Mouse (Mus musculus) CH12.LX (cell line): ENCODE data around the gene Cdk13. TPM values are rescaled to one million over a fixed set of nuclear protein-coding genes. Genes with fewer than 3 reads are reported as not detected.

Source experiments
- DNase-seq: peaks from one replicate; pipeline ENCODE4 v3.0.0-alpha.2; 2013; ENCODE audit errors: extremely low read depth
- H3K27ac ChIP-seq: 2 replicates; pipeline ENCODE4 v1.5.1; 2012; ENCODE audit warnings: low read depth, mild to moderate bottlenecking, control low read depth, moderate library complexity; ENCODE audit not compliant: insufficient read depth
- H3K27me3 ChIP-seq: replicated peaks from 2 replicates; pipeline ENCODE3; 2012; ENCODE audit warnings: inconsistent platforms
- H3K36me3 ChIP-seq, 2 experiments: replicated peaks in 1 of 2; 2 replicates each; pipeline versions ENCODE3 to v1.6.1; 2012; ENCODE audit warnings: inconsistent platforms in 1 of 2, low read length in 1 of 2, mild to moderate bottlenecking in 1 of 2, mixed read lengths in 1 of 2, moderate library complexity in 1 of 2; ENCODE audit not compliant: control insufficient read depth in 1 of 2, insufficient read depth in 1 of 2
- H3K4me1 ChIP-seq, 2 experiments: 2 replicates each; pipeline ENCODE4 v1.6.1; 2012; ENCODE audit warnings: inconsistent platforms in 1 of 2, moderate library complexity in 1 of 2; ENCODE audit not compliant: insufficient read depth in 2 of 2, control insufficient read depth in 1 of 2
- H3K4me2 ChIP-seq: 2 replicates; pipeline ENCODE4 v1.6.1; 2012; ENCODE audit warnings: low read depth, mild to moderate bottlenecking, control low read depth; ENCODE audit not compliant: poor library complexity, insufficient read depth, severe bottlenecking
- H3K4me3 ChIP-seq, 3 experiments: fragments of 150-350 bp in 1 of 3; sonication (generic) in 1 of 3; replicated peaks in 1 of 3; 2 replicates each; pipeline versions ENCODE3 to v1.5.1; 2011 to 2012; ENCODE audit warnings: low read depth in 2 of 3, low read length in 2 of 3, mild to moderate bottlenecking in 2 of 3, moderate library complexity in 2 of 3, control low read depth in 1 of 3, improper control_type of control experiment in 1 of 3, inconsistent platforms in 1 of 3, mixed read lengths in 1 of 3; ENCODE audit not compliant: poor library complexity in 1 of 3
- H3K79me2 ChIP-seq: replicated peaks from 2 replicates; pipeline ENCODE4 v1.6.1; 2012; ENCODE audit warnings: mild to moderate bottlenecking, moderate library complexity; ENCODE audit not compliant: control insufficient read depth, poor library complexity, insufficient read depth, severe bottlenecking; ENCODE audit errors: extremely low read depth
- H3K9ac ChIP-seq: 2 replicates; pipeline ENCODE4 v1.6.1; 2012; ENCODE audit warnings: low read depth, mild to moderate bottlenecking, control low read depth, moderate library complexity; ENCODE audit not compliant: insufficient read depth
- H3K9me3 ChIP-seq: replicated peaks from 2 replicates; pipeline ENCODE3; 2012; ENCODE audit warnings: low read length, inconsistent platforms, mixed read lengths
- BHLHE40 ChIP-seq: IDR thresholded peaks from 2 replicates; pipeline ENCODE4 v1.6.1; 2011; ENCODE audit warnings: mild to moderate bottlenecking, low read depth, low read length, improper control_type of control experiment
- E2F4 ChIP-seq: IDR thresholded peaks from 2 replicates; pipeline ENCODE4 v1.6.1; 2011; ENCODE audit warnings: low read depth, low read length, improper control_type of control experiment; ENCODE audit not compliant: insufficient replicate concordance
- ELF1 ChIP-seq: IDR thresholded peaks from 2 replicates; pipeline ENCODE4 v1.6.1; 2014; ENCODE audit warnings: low read depth, mild to moderate bottlenecking, inconsistent platforms, low read length, improper control_type of control experiment
- ETS1 ChIP-seq: conservative IDR thresholded peaks from 2 replicates; pipeline ENCODE4 v1.6.1; 2012; ENCODE audit warnings: low read depth, mild to moderate bottlenecking, inconsistent platforms, low read length, improper control_type of control experiment, moderate library complexity
- GABPA ChIP-seq: IDR thresholded peaks from 2 replicates; pipeline ENCODE4 v1.6.1; 2012; ENCODE audit warnings: low read depth, low read length, improper control_type of control experiment, inconsistent platforms; ENCODE audit not compliant: insufficient replicate concordance
- HCFC1 ChIP-seq: IDR thresholded peaks from 2 replicates; pipeline ENCODE4 v1.6.1; 2012; ENCODE audit warnings: low read depth, mild to moderate bottlenecking, inconsistent platforms, low read length, improper control_type of control experiment
- IRF4 ChIP-seq: IDR thresholded peaks from 2 replicates; pipeline ENCODE4 v1.6.1; 2014; ENCODE audit warnings: low read depth, mild to moderate bottlenecking, inconsistent platforms, low read length, improper control_type of control experiment
- JUND ChIP-seq: conservative IDR thresholded peaks from 2 replicates; pipeline ENCODE4 v1.6.1; 2011; ENCODE audit warnings: low read depth, low read length, improper control_type of control experiment
- KAT2A ChIP-seq: IDR thresholded peaks from 2 replicates; pipeline ENCODE4 v1.6.1; 2012; ENCODE audit warnings: low read length, improper control_type of control experiment, inconsistent platforms; ENCODE audit not compliant: insufficient replicate concordance
- MEF2A ChIP-seq: IDR thresholded peaks from 2 replicates; pipeline ENCODE4 v1.6.1; 2014; ENCODE audit warnings: low read depth, mild to moderate bottlenecking, inconsistent platforms, low read length, improper control_type of control experiment, borderline replicate concordance
- MXI1 ChIP-seq: IDR thresholded peaks from 2 replicates; pipeline ENCODE4 v1.6.1; 2011; ENCODE audit warnings: mild to moderate bottlenecking, low read depth, low read length, improper control_type of control experiment
- MYC ChIP-seq: IDR thresholded peaks from 2 replicates; pipeline ENCODE4 v1.6.1; 2011; ENCODE audit warnings: low read depth, mild to moderate bottlenecking, improper control_type of control experiment, low read length
- NELFE ChIP-seq: IDR thresholded peaks from 2 replicates; pipeline ENCODE4 v1.6.1; 2011; ENCODE audit warnings: low read depth, low read length, improper control_type of control experiment
- NRF1 ChIP-seq: IDR thresholded peaks from 2 replicates; pipeline ENCODE4 v1.6.1; 2014; ENCODE audit warnings: low read depth, mild to moderate bottlenecking, inconsistent platforms, low read length, improper control_type of control experiment, moderate library complexity
- POLR2A ChIP-seq: IDR thresholded peaks from 2 replicates; pipeline ENCODE4 v1.6.1; 2011; ENCODE audit warnings: low read depth, mild to moderate bottlenecking, improper control_type of control experiment, low read length
- SIN3A ChIP-seq: IDR thresholded peaks from 2 replicates; pipeline ENCODE4 v1.6.1; 2012; ENCODE audit warnings: low read length, improper control_type of control experiment, inconsistent platforms
- TBP ChIP-seq: conservative IDR thresholded peaks from 2 replicates; pipeline ENCODE4 v1.6.1; 2011; ENCODE audit warnings: low read depth, low read length, improper control_type of control experiment
- TCF12 ChIP-seq: IDR thresholded peaks from 2 replicates; pipeline ENCODE4 v1.6.1; 2014; ENCODE audit warnings: low read depth, mild to moderate bottlenecking, inconsistent platforms, low read length, improper control_type of control experiment
- UBTF ChIP-seq: IDR thresholded peaks from 2 replicates; pipeline ENCODE4 v1.6.1; 2012; ENCODE audit warnings: low read depth, mild to moderate bottlenecking, inconsistent platforms, low read length, improper control_type of control experiment, moderate library complexity
- USF1 ChIP-seq: IDR thresholded peaks from 2 replicates; pipeline ENCODE4 v1.6.1; 2014; ENCODE audit warnings: low read depth, mild to moderate bottlenecking, inconsistent platforms, low read length, improper control_type of control experiment
- ZC3H11A ChIP-seq: IDR thresholded peaks from 2 replicates; pipeline ENCODE4 v1.6.1; 2012; ENCODE audit warnings: low read depth, mild to moderate bottlenecking, inconsistent platforms, low read length, improper control_type of control experiment
- dilution Hi-C: fragments of 300-500 bp; cut with MboI; formaldehyde crosslinking; loops from 2 replicates; pipeline ENCODE4 v1.14.3; 2020; ENCODE audit warnings: low sequenced_read_pairs; ENCODE audit not compliant: extremely low pct_unique_long_range_greater_than_20kb, extremely low pct_ligation_motif_present
- in situ Hi-C: fragments of 300-500 bp; cut with MboI; formaldehyde crosslinking; loops from 3 replicates; pipeline ENCODE4 v1.14.3; 2019; ENCODE audit warnings: low sequenced_read_pairs, low pct_ligation_motif_present, low pct_unique_long_range_greater_than_20kb, mixed read lengths
- polyA plus RNA-seq: library from polyadenylated mRNA; unstranded; fragments of >175 nt; gene quantifications from 2 replicates; pipeline ENCODE4 v1.2.1, GENCODE M21; 2012; ENCODE audit warnings: low read depth; ENCODE audit not compliant: insufficient read length
- total RNA-seq, 2 experiments: library from RNA; depleted of rRNA; stranded (reverse); fragments of 300-350 nt in 1 of 2; fragments of >200 nt in 1 of 2; gene quantifications; 2 replicates each; pipeline ENCODE4 v1.2.3; 2012 to 2014

Gene Cdk13
- total and polyA plus RNA-seq, 3 experiments: 19.8 to 27.3 (median 20.1) TPM

DNA sequence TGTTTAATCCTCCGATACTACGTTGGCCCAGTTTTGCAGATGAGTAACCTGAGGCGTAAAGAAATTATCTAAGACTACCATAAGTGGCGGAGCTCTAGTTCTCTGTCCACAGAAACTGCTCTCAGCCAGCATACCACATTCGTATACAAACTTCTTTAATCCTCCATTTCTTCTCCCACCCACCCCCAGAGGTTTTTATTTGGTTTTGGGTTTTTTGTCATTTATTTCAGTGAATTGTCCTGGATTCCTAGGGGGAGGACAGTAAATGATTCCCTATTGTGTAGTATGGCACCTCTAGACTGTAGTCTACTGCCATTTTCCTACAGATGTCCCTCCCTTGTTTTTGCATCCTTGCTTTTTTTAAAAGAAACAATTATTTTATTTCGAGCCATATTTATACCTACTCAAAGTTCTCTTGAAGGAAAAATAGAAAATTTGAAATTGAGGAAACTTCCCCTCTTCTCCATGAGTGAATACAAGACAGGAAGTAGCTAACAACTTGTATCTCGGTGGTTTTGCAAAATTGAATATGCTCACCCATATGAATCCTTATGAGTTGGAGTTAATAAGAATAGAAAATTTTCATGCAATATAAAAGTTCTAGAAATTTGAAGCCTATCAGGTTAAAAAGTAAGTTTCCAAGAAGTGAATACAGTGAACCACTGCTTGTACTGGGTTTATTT lies 108.9 kb downstream of the Cdk13 start:
- in situ Hi-C loops: no loop called here

DNA sequence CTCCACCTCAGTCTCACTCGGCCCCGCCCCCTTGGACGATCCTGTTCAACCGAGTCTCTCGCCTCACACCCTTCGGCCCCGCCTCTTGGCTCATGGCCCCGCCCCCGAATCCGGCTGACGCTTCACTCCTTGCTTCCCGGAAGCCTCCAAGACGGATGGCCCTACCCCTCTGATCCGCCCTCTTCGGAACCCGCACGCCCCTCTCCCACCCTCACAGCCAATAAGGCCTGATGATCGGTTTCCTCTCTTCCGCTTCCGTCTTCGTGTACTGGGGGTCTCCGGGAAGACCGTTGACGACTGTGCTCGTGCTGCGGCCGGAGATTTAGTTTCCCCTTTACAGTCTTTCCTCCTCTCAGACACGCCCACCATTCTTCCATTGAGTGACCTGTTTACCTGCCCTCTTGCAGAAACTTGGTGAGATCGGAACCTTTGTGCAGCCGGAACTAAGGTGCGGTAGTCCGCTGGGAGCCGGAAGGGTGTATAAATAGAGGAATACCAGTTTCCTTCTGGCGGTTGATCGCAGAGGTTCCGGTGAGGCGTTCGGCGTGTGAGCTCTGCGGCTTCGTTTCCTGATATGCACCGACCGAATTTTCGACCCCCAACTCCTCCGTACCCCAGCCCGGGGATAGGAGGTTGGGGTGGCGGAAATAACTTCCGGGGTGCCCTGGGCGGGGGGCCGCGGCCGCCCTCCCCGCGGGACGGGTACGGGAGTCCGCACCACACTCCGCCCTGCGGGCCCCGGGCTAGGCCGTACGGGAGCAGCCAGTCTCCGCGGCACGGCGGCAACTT lies 109.8 kb downstream of the Cdk13 start, which contains the start of the genes Mplkip and Sugct:
Mplkip (plus strand) TSS at position 282 of the 789 bp plus-strand sequence.
Sugct (minus strand) TSS at position 643 of the 789 bp plus-strand sequence.
- in situ Hi-C loops (no loop called here), dilution Hi-C loops (no loop called here)
- H3K4me1 ChIP-seq: peaks cover 0 to 14% of the 10 kb centered on the region in 2 experiments; a peak in 2 of 4 replicates
- peak; percentile 99 for TF ChIP-seq TBP
- TF ChIP-seq BHLHE40: peak; percentile 74
- no peak; the same call in 1 of the 2 replicates for TF ChIP-seq GABPA
- TF ChIP-seq NELFE: peak; percentile 84
- peak; percentile 77 for TF ChIP-seq MEF2A
- TF ChIP-seq TCF12: peak; percentile 94
- TF ChIP-seq E2F4: no peak; the same call in 1 of the 2 replicates
- peak; percentile 69 for TF ChIP-seq MXI1
- peak; percentile 73 for TF ChIP-seq IRF4
- peak; percentile 82 for TF ChIP-seq POLR2A
- TF ChIP-seq NRF1: no peak
- no peak for TF ChIP-seq USF1
- 0 out of 2 replicates have a peak, but pooled peaks have one; percentile 5 for TF ChIP-seq ETS1
- TF ChIP-seq MYC: peak; percentile 44; the same call in 1 of the 2 replicates
- peak; percentile 88 for TF ChIP-seq HCFC1
- peak; percentile 95 for TF ChIP-seq ELF1
- peak; percentile 85 for TF ChIP-seq SIN3A
- peak; percentile 78; the same call in 1 of the 2 replicates for TF ChIP-seq KAT2A
- TF ChIP-seq JUND: no peak
- TF ChIP-seq UBTF: 0 out of 2 replicates have a peak, but pooled peaks have one; percentile 46
- no peak for TF ChIP-seq ZC3H11A
- peak within 1 kb of the TSS; percentile 85 for H3K27ac ChIP-seq
- DNase-seq: peak; percentile 100
- H3K79me2 ChIP-seq: peaks cover 22% of the 10 kb centered on the region
- H3K4me2 ChIP-seq: peak within 1 kb of the TSS; percentile 60; the same call in 1 of the 2 replicates
- no peaks in the 10 kb centered on the region for H3K9me3 ChIP-seq
- H3K27me3 ChIP-seq: no peaks in the 10 kb centered on the region
- H3K4me3 ChIP-seq: peak within 1 kb of the TSS; percentile 79 to 88 (median 88)
- peak within 1 kb of the TSS; percentile 97 for H3K9ac ChIP-seq
- peaks cover 0 to 6% of the 10 kb centered on the region in 2 experiments for H3K36me3 ChIP-seq

More for the DNA sequence above, 108.9 kb downstream of the Cdk13 start:
- no peak for TF ChIP-seq IRF4
- TF ChIP-seq SIN3A: 0 out of 2 replicates have a peak, but pooled peaks have one; percentile 40
- peaks cover 0 to 14% of the 10 kb centered on the region in 2 experiments; a peak in 2 of 4 replicates for H3K4me1 ChIP-seq
- no peaks in the 10 kb centered on the region for H3K9me3 ChIP-seq
- dilution Hi-C loops: no loop called here
- peak; percentile 22 for DNase-seq
- peaks cover 22% of the 10 kb centered on the region for H3K79me2 ChIP-seq
- peaks cover 0 to 9% of the 10 kb centered on the region in 2 experiments for H3K36me3 ChIP-seq
- peak overlapping the region; percentile 79 to 88 (median 88) for H3K4me3 ChIP-seq
- H3K27ac ChIP-seq: 0 out of 2 replicates have a peak overlapping the region, but pooled peaks have one; percentile 50
- H3K9ac ChIP-seq: peak overlapping the region; percentile 97
- no peaks in the 10 kb centered on the region for H3K27me3 ChIP-seq
- peak overlapping the region; percentile 57; the same call in 1 of the 2 replicates for H3K4me2 ChIP-seq
